Mouse (Mus musculus): ENCODE measurements at regions not wholly inside any gene's neighbourhood (a gene's known extent, or its start where the extent isn't known, plus 50 kb on each side); places are given as distances from the start of the nearest gene placed in this dataset.

- Histone ChIP-seq H3K9ac (no peak overlapping the region), H3K27me3 (no peaks in the 10 kb centered on the region), H3K9me3 (replicated peaks) (no peaks in the 10 kb centered on the region), H3K27ac (no peak overlapping the region), H3K4me1 (no peaks in the 10 kb centered on the region), H3K36me3 (no peaks in the 10 kb centered on the region), H3K4me3 (no peak overlapping the region), H3K4me2 (replicated peaks) (no peak overlapping the region)
- no peak for ATAC-seq (ENCODE audit: low FRiP score)
- WGBS, result 80% methylated on average over 2 of the region's 2 CpGs
Measured at GRCm38 (mm10) chr13:88459474-88460173, 361.6 kb upstream of the Edil3 start.

GRCm38 (mm10) chr13:88490104-88490503 lies 331.2 kb upstream of the Edil3 start:
- 0 out of 2 replicates have a peak, but pooled peaks have one; percentile 8 for ATAC-seq (ENCODE audit: low FRiP score)

GRCm38 (mm10) chr13:88510850-88511554 lies 310.3 kb upstream of the Edil3 start:
- 75% methylated on average over 1 of the region's 1 CpGs for WGBS

More at GRCm38 (mm10) chr13:88490104-88490503, 331.2 kb upstream of the Edil3 start:
- Histone ChIP-seq H3K36me3 (no peaks in the 10 kb centered on the region), H3K4me1 (no peaks in the 10 kb centered on the region), H3K9ac (no peak overlapping the region), H3K9me3 (replicated peaks) (0 out of 2 replicates have a peak, but pooled peaks cover 4% of the 10 kb centered on the region), H3K4me3 (no peak overlapping the region), H3K4me2 (replicated peaks) (no peak overlapping the region), H3K27me3 (no peaks in the 10 kb centered on the region), H3K27ac (no peak overlapping the region)
- WGBS, result 76% methylated on average over 10 of the region's 10 CpGs

GRCm38 (mm10) chr13:88534796-88535195 lies 286.5 kb upstream of the Edil3 start:
- H3K27ac ChIP-seq, result no peak overlapping the region
- H3K36me3 ChIP-seq, result no peaks in the 10 kb centered on the region
- H3K4me2 ChIP-seq (replicated peaks), result no peak overlapping the region
- H3K27me3 ChIP-seq, result no peaks in the 10 kb centered on the region
- no peak for ATAC-seq (ENCODE audit: low FRiP score)
- H3K4me3 ChIP-seq, result no peak overlapping the region
- H3K4me1 ChIP-seq, result no peaks in the 10 kb centered on the region
- H3K9me3 ChIP-seq (replicated peaks), result no peaks in the 10 kb centered on the region
- no peak overlapping the region for H3K9ac ChIP-seq

More at GRCm38 (mm10) chr13:88510850-88511554, 310.3 kb upstream of the Edil3 start:
- no peak overlapping the region for H3K4me2 ChIP-seq (replicated peaks)
- no peaks in the 10 kb centered on the region for H3K4me1 ChIP-seq
- no peaks in the 10 kb centered on the region for H3K27me3 ChIP-seq
- no peak overlapping the region for H3K4me3 ChIP-seq
- H3K9me3 ChIP-seq (replicated peaks), result no peaks in the 10 kb centered on the region
- H3K36me3 ChIP-seq, result no peaks in the 10 kb centered on the region
- no peak for ATAC-seq (ENCODE audit: low FRiP score)
- H3K27ac ChIP-seq, result no peak overlapping the region
- H3K9ac ChIP-seq, result no peak overlapping the region

- H3K27me3 ChIP-seq, result no peaks in the 10 kb centered on the region
- H3K4me3 ChIP-seq, result no peak overlapping the region
- H3K4me1 ChIP-seq, result no peaks in the 10 kb centered on the region
- H3K9ac ChIP-seq, result no peak overlapping the region
- H3K9me3 ChIP-seq (replicated peaks), result no peaks in the 10 kb centered on the region
- H3K36me3 ChIP-seq, result no peaks in the 10 kb centered on the region
- no peak overlapping the region for H3K4me2 ChIP-seq (replicated peaks)
- ATAC-seq (ENCODE audit: low FRiP score), result no peak
- WGBS, result 62% methylated on average over 2 of the region's 2 CpGs
- H3K27ac ChIP-seq, result no peak overlapping the region
Measured at GRCm38 (mm10) chr13:88554504-88554903, 266.8 kb upstream of the Edil3 start.

GRCm38 (mm10) chr13:88564978-88565377 lies 256.3 kb upstream of the Edil3 start:
- no peaks in the 10 kb centered on the region for H3K36me3 ChIP-seq
- H3K9ac ChIP-seq, result no peak overlapping the region
- H3K4me2 ChIP-seq (replicated peaks), result no peak overlapping the region
- 74% methylated on average over 1 of the region's 1 CpGs for WGBS
- H3K4me1 ChIP-seq, result no peaks in the 10 kb centered on the region
- no peak for ATAC-seq (ENCODE audit: low FRiP score)
- H3K27ac ChIP-seq, result no peak overlapping the region
- no peak overlapping the region for H3K4me3 ChIP-seq
- H3K9me3 ChIP-seq (replicated peaks), result no peaks in the 10 kb centered on the region
- H3K27me3 ChIP-seq, result no peaks in the 10 kb centered on the region

- no peaks in the 10 kb centered on the region for H3K4me1 ChIP-seq
- no peaks in the 10 kb centered on the region for H3K9me3 ChIP-seq (replicated peaks)
- H3K4me3 ChIP-seq, result no peak overlapping the region
- no peaks in the 10 kb centered on the region for H3K36me3 ChIP-seq
- no peak overlapping the region for H3K4me2 ChIP-seq (replicated peaks)
- H3K9ac ChIP-seq, result no peak overlapping the region
- H3K27ac ChIP-seq, result no peak overlapping the region
- WGBS, result 58% methylated on average over 1 of the region's 1 CpGs
- no peak for ATAC-seq (ENCODE audit: low FRiP score)
- H3K27me3 ChIP-seq, result no peaks in the 10 kb centered on the region
Measured at GRCm38 (mm10) chr13:88602244-88602643, 219.0 kb upstream of the Edil3 start.

GRCm38 (mm10) chr13:88610610-88611009 lies 210.7 kb upstream of the Edil3 start:
- WGBS, result 74% methylated on average over 2 of the region's 2 CpGs
- H3K36me3 ChIP-seq, result no peaks in the 10 kb centered on the region

GRCm38 (mm10) chr13:88613231-88613630 lies 208.0 kb upstream of the Edil3 start:
- 77% methylated on average over 3 of the region's 3 CpGs for WGBS
- ATAC-seq (ENCODE audit: low FRiP score), result no peak

More at GRCm38 (mm10) chr13:88610610-88611009, 210.7 kb upstream of the Edil3 start:
- no peaks in the 10 kb centered on the region for H3K9me3 ChIP-seq (replicated peaks)
- no peak for ATAC-seq (ENCODE audit: low FRiP score)
- no peaks in the 10 kb centered on the region for H3K4me1 ChIP-seq
- no peak overlapping the region for H3K4me3 ChIP-seq
- H3K4me2 ChIP-seq (replicated peaks), result no peak overlapping the region
- no peak overlapping the region for H3K9ac ChIP-seq
- no peak overlapping the region for H3K27ac ChIP-seq
- H3K27me3 ChIP-seq, result no peaks in the 10 kb centered on the region

GRCm38 (mm10) chr13:88650135-88650534 lies 171.1 kb upstream of the Edil3 start:
- no peak overlapping the region for H3K9ac ChIP-seq
- no peak overlapping the region for H3K27ac ChIP-seq
- H3K4me2 ChIP-seq (replicated peaks), result no peak overlapping the region
- no peaks in the 10 kb centered on the region for H3K36me3 ChIP-seq
- no peaks in the 10 kb centered on the region for H3K4me1 ChIP-seq
- no peaks in the 10 kb centered on the region for H3K27me3 ChIP-seq
- no peaks in the 10 kb centered on the region for H3K9me3 ChIP-seq (replicated peaks)
- no peak overlapping the region for H3K4me3 ChIP-seq
- no peak for ATAC-seq (ENCODE audit: low FRiP score)
- 84% methylated on average over 2 of the region's 2 CpGs for WGBS

More at GRCm38 (mm10) chr13:88613231-88613630, 208.0 kb upstream of the Edil3 start:
- H3K9ac ChIP-seq, result no peak overlapping the region
- no peaks in the 10 kb centered on the region for H3K27me3 ChIP-seq
- no peaks in the 10 kb centered on the region for H3K36me3 ChIP-seq
- H3K4me2 ChIP-seq (replicated peaks), result no peak overlapping the region
- H3K27ac ChIP-seq, result no peak overlapping the region
- H3K4me1 ChIP-seq, result no peaks in the 10 kb centered on the region
- no peak overlapping the region for H3K4me3 ChIP-seq
- no peaks in the 10 kb centered on the region for H3K9me3 ChIP-seq (replicated peaks)

- H3K27ac ChIP-seq, result no peak overlapping the region
- ATAC-seq (ENCODE audit: low FRiP score), result no peak; the same call in 1 of the 2 replicates
- WGBS, result 54% methylated on average over 2 of the region's 2 CpGs
- no peaks in the 10 kb centered on the region for H3K9me3 ChIP-seq (replicated peaks)
- no peak overlapping the region for H3K4me3 ChIP-seq
- no peaks in the 10 kb centered on the region for H3K36me3 ChIP-seq
- H3K4me2 ChIP-seq (replicated peaks), result no peak overlapping the region
- H3K9ac ChIP-seq, result no peak overlapping the region
- H3K27me3 ChIP-seq, result no peaks in the 10 kb centered on the region
- H3K4me1 ChIP-seq, result no peaks in the 10 kb centered on the region
Measured at GRCm38 (mm10) chr13:88651036-88651435, 170.2 kb upstream of the Edil3 start.

GRCm38 (mm10) chr13:88655030-88655429 lies 166.2 kb upstream of the Edil3 start:
- no peaks in the 10 kb centered on the region for H3K27me3 ChIP-seq
- no peaks in the 10 kb centered on the region for H3K36me3 ChIP-seq
- no peaks in the 10 kb centered on the region for H3K4me1 ChIP-seq
- no peaks in the 10 kb centered on the region for H3K9me3 ChIP-seq (replicated peaks)
- H3K9ac ChIP-seq, result no peak overlapping the region
- ATAC-seq (ENCODE audit: low FRiP score), result no peak
- H3K4me3 ChIP-seq, result no peak overlapping the region
- no peak overlapping the region for H3K27ac ChIP-seq
- 87% methylated on average over 3 of the region's 3 CpGs for WGBS
- no peak overlapping the region for H3K4me2 ChIP-seq (replicated peaks)

- Histone ChIP-seq H3K9ac (no peak overlapping the region), H3K9me3 (replicated peaks) (no peaks in the 10 kb centered on the region), H3K4me2 (replicated peaks) (no peak overlapping the region), H3K27me3 (no peaks in the 10 kb centered on the region), H3K4me1 (no peaks in the 10 kb centered on the region), H3K27ac (no peak overlapping the region), H3K4me3 (no peak overlapping the region), H3K36me3 (no peaks in the 10 kb centered on the region)
- ATAC-seq (ENCODE audit: low FRiP score), result no peak
- WGBS, result 92% methylated on average over 5 of the region's 5 CpGs
Measured at GRCm38 (mm10) chr13:88675835-88676234, 145.4 kb upstream of the Edil3 start.

Measured in hindbrain, embryonic 12.5 days (tissue).